Mouse (Mus musculus): Measurements from ENCODE around the gene Tmem191c.
"Not testable (repeated sequence)": the region's sequence is repeated elsewhere in the genome, so short reads cannot be mapped to it uniquely, and the experiment has no call there.

Tmem191c gene

GRCm38 (mm10) chr16:17275721-17276120 lies at the start of gene Tmem191c:
Tmem191c (plus strand) TSS chr16:17276077.
- no peak for DNase-seq

- no peak for DNase-seq
Measured at GRCm38 (mm10) chr16:17226496-17226895, 49.4 kb upstream of the Tmem191c start.

GRCm38 (mm10) chr16:17231523-17231922 lies 44.4 kb upstream of the Tmem191c start:
- not testable (repeated sequence) for DNase-seq

DNA sequence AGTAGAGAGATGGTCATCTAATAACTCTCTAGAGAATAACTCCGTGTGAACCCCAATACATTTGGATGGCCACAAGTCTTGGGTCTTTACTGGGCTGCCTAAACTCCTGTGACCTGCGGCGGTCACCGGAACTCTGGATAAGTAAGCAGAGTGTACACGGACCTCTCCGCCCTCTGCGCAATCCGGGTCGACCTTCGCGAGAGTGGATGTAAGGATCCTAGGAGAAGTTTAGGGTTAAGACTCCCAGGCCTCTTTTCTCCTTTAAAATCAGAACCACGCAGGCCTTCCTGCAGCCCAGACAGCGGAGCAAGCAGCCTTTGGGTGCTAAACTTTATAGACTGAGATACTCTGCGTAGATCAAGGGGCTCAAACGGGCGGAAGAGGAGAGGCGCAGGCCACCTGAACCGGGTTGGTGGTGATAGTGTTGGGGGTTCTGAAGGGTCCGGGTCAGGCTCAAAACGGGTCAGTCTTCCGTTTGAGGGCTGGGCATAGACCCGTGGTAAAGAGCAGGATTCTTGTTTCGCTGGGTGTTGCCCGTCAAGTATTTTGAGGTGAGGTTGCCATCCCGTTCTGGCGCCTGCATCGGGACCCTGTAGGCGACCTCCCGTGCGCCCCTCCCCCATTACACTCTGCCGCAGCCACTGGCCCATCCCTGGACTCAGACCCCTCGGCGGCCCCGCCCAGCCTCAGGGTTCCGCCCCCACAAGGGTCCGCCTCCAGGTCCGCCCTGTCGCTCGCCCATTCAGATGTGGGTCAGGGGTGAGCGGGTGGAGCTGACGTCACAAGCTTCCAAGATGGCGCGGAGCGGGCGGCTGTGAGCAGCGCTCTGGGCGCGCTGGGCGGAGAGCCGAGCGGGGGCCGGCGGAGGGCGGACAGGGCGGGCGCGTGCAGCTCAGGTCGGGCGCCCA lies 42.8 kb upstream of the Tmem191c start, which contains the start of gene Hic2:
Hic2 (plus strand) TSS at position 779 of the 908 bp plus-strand sequence.
- DNase-seq, result peak; percentile 100

DNA sequence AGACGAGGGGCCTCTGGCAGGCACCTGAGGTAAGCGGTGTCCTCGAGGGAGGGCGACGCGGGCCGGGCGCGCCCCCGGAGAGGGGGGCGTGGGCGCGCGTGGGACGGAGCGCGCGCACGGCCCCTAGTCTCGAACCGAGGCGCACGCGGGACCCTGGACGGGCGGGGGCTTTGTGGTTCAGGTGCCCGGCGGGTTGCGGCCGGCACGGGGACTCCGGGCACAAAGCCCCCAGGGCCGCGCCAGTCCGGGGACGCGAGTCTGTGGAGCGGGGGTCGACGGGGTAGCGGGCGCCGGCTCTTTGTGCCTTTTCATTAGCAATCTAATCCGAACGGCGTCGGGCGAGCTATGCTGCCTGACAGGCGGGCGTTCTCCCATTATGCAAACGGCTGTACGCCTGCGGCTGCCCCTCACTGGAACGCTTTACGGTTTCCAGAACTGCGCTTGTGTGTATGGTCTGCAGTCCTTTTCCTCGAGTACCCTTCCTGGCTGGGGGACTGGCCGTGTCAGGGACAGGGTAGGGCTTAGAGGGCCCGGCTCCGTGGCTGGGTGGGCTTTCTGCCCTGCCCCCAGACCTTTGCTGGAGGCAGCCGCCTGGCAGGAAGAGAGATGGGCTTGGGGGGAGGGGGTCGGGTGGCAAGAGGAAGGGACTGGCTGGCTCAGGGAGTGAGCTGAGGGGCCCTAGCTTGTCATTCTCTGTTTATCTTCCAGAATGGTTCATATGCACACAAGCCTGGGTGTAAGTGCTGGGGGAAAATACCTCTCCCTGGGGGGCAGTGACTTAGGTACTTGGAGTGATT lies 42.0 kb upstream of the Tmem191c start:
- DNase-seq, result peak; percentile 94

GRCm38 (mm10) chr16:17234499-17234895 lies 41.4 kb upstream of the Tmem191c start:
- peak; percentile 93 for DNase-seq

GRCm38 (mm10) chr16:17234916-17235665 lies 40.8 kb upstream of the Tmem191c start:
- no peak for DNase-seq

DNA sequence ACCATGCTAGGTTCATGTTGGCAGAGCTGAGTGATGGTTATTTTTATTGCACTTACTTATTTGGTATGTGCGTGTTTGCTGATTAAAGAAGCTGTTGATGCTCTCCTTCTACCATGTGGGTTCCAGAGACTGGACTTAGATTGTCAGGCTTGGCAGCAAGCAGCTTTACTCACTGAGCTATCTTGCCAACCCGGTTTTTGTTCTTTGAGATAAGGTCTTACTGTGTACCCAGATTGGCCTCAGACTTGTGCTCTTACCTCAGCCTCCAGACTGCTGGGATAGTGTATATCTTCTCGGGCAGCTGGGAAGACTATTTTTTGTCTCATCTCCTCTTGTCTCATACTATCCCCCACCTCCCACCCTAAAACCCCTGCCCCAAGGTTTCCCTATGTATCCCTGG lies 38.2 kb upstream of the Tmem191c start:
- no peak for DNase-seq

- DNase-seq, result no peak
Measured at GRCm38 (mm10) chr16:17239409-17239808, 36.5 kb upstream of the Tmem191c start.

DNA sequence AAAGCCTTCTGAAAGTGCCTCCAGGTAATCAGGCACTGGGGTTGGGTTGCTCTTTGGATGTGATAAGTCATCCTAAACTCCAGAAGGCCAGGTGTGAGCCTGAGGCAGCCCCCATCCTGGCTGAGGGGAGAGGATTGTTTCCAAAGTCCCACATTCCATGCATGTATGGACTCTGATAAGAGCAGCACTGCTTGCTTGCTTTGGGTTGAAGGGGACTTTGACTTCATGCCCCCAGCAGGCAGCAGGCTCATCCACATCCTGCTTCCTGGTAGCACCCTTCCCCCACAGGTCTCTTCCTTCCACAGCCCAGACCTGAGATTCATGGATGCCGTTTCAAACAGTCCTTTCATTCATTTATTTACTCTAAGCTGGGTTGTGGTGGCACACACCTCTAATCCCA lies 32.1 kb upstream of the Tmem191c start:
- no peak for DNase-seq

DNA sequence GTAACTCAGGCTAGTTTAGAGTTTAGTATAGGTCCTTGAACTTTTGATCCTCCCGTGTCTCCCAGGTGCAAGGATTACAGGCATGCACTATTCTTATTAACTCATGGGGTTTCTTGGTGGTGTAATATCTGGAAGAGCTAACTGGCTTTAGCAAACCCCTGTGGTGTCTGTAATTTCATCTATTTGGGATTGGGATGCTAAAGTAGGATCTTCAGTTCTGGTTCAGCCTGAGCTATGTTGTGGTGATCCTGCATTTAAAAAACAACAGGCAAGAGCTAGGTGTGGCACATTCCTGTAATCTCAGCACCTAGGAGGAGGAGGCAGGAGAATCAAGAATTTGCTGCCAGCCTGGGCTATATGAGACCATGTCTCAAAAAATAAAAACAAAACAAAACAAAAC lies 30.9 kb upstream of the Tmem191c start:
- DNase-seq, result no peak

- DNase-seq, result peak; percentile 91
Measured at GRCm38 (mm10) chr16:17247727-17248126, 28.1 kb upstream of the Tmem191c start.

DNA sequence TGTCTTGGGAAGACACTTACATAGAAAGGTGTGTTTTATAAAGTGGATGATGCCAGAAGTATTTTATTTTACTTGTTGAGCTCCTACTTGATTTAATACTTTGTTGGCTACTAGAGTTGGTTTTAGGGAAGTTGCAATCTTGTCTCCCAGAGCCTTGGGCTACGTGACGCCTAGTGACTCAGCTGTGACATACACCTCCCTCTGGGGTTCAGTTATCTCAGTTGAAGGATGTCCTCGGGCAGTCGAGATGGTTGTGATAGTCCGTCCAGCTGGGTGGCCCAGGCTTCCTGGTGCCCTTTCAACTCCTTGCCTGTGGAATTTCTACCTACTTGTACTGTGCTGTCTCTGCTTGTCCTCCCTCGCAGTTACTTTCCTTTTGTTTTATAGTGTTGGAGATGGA lies 26.7 kb upstream of the Tmem191c start:
- DNase-seq, result no peak

- no peak for DNase-seq
Measured at GRCm38 (mm10) chr16:17251539-17251938, 24.3 kb upstream of the Tmem191c start.

DNA sequence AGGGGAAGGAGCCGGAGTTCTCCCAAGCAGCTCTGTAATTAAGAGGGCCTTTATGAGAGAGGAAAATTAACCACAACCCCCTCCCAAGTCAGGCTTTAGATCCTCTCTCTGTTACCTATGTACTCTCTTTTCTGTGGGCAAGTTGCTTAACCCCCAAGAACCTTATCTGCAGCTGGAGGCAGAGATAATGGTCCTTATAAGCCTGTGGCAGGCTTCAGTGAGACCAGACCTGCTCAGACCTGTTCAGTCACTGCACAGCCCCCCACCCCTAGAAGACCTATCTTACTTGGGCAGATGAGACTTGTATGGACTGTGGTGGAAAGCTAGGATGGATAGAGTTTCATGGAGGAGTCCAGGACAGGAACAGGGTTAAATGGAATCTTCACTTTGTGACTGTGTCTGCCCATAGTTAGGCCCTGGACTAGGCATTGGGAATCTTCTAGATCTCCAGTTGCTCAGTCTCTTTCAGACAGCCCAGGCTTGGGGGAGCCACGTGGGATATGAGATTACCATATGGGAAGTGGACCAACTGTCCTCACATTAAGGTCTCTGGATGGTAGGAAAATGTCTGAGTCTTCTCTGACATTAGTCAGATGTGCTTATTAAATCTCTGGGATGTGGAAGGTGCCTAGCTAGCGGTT lies 23.7 kb upstream of the Tmem191c start:
- DNase-seq, result no peak

GRCm38 (mm10) chr16:17252841-17253240 lies 23.0 kb upstream of the Tmem191c start:
- DNase-seq, result no peak

GRCm38 (mm10) chr16:17254005-17254597 lies 21.8 kb upstream of the Tmem191c start:
- DNase-seq, result no peak

DNA sequence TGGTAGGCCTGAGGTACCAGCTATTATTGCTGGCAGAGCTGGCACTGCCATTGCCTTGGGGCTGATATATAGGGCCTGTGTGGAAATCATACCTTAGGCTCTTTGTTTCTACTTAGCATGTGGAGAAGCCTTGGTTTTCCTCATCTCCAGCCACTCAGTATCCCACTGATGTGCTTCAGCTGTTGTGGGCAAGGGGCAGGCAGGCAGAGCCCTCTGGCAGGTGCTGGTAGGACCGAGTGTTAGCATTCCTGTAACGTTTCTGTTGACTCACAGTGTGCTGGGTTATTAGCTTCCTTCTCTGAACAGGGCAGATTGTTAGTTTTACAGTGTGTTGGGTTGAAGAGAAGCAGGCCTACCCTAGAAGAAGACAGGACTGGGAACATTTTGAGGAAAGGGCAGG lies 20.6 kb upstream of the Tmem191c start:
- no peak for DNase-seq

DNA sequence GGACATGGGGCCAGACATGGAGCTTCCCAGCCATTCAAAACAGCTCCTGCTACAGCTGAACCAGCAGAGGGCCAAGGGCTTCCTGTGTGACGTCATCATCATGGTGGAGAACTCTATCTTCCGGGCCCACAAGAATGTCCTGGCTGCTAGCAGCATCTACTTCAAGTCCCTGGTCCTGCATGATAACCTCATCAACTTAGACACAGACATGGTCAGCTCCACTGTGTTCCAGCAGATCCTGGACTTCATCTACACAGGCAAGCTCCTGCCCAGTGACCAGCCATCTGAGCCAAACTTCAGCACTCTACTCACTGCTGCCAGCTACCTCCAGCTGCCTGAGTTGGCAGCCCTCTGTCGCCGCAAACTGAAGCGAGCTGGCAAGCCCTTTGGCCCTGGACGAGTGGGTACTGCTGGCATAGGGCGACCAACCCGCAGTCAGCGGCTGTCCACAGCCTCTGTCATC lies 18.5 kb upstream of the Tmem191c start:
- DNase-seq, result peak; percentile 98

DNA sequence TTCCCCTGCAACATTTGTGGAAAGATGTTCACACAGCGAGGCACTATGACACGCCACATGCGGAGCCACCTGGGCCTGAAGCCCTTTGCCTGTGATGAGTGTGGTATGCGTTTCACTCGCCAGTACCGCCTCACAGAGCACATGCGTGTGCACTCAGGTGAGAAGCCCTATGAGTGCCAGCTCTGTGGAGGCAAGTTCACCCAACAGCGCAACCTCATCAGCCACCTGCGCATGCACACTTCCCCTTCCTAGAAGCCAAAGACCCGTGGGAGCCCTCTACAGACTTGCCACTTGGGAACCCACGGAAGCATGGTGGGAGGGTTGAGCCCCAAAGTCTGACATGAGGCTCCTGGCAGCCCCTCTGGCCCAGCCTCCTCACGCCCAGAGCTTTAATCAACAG lies 17.0 kb upstream of the Tmem191c start:
- DNase-seq, result no peak

DNA sequence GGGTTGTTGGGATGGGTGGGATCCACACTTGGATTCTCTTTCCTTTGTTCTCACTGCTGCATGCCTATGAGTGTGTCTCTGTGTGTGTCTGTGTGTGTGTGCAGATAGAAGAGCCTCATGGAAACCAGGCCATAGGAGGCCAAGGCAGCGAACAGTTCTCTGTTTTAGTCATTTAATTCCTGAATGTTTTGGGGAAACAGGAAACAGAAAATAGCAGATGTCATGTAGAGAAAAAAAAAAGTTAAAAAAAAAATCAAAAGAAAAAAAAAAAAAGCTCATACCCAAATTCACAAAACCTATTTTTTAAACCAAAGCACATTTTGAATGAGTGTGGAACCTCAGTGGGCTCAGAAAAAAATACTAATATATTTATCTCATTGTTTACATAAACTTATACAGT lies 14.5 kb upstream of the Tmem191c start:
- no peak for DNase-seq

- no peak for DNase-seq
Measured at GRCm38 (mm10) chr16:17266113-17266512, 9.8 kb upstream of the Tmem191c start.

All from heart, adult 11 months (tissue).